Mouse (Mus musculus) heart, postnatal 25 days (tissue): ENCODE measurements around the gene Urad. TPM values are rescaled to one million over a fixed set of nuclear protein-coding genes. Genes with fewer than 3 reads are reported as not detected.

Experiments
- DNase-seq: peaks from one replicate; pipeline ENCODE4 v3.0.0; 2022; ENCODE audit warnings: low spot score
- intact Hi-C: fragments of 180-260 bp; cut with DNase I; formaldehyde crosslinking; loops from one replicate; pipeline ENCODE4 v1.15.1; 2025
- microRNA-seq: library from miRNA; unstranded; fragments of <30 nt; microRNA quantifications from one replicate; pipeline ENCODE4 v1.2.0, GENCODE M21; 2022
- total RNA-seq, 2 experiments: library from RNA; stranded (reverse); gene quantifications; 2 replicates each; pipeline ENCODE4 v1.2.3; 2021

The Urad gene
- total RNA-seq, 2 experiments from 2014 or later: not detected

DNA sequence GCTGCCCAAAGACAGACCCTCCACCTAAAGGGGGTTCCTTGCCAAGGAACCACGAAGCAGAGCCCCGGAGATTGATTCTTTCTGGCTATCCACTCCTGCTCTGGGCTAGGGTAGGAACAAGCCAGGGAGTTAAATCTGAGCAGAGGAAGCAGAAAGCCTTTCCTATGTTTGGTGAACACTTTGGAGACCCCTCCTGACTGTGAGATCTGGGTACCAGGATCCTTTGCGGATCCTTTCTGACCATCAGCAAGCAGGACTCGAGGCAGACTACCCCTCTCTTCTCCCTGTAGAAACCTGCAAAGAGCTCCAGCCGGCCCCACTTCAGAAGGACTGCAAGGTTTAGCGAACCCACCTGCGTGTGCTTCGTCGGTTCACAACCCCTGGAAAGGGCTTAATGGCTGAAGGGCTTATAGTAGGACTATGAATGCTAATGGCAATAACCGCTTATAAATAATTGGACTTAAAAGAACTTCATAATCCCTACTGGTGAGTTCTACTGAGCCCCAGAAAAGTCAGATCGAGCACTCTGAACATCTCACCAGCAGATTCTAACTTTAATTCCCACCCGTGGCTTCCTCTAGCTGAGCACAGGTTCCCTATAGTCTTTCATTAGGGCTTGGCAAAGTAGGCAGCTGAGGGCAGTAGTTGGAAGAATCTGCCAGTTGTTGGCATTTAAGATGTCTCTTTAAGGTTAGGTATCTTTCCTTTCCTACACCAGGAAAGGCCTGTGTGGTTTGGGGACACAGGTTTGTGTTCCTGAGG is 50.0 kb downstream of the Urad start:
- intact Hi-C loops: no loop called here

DNA sequence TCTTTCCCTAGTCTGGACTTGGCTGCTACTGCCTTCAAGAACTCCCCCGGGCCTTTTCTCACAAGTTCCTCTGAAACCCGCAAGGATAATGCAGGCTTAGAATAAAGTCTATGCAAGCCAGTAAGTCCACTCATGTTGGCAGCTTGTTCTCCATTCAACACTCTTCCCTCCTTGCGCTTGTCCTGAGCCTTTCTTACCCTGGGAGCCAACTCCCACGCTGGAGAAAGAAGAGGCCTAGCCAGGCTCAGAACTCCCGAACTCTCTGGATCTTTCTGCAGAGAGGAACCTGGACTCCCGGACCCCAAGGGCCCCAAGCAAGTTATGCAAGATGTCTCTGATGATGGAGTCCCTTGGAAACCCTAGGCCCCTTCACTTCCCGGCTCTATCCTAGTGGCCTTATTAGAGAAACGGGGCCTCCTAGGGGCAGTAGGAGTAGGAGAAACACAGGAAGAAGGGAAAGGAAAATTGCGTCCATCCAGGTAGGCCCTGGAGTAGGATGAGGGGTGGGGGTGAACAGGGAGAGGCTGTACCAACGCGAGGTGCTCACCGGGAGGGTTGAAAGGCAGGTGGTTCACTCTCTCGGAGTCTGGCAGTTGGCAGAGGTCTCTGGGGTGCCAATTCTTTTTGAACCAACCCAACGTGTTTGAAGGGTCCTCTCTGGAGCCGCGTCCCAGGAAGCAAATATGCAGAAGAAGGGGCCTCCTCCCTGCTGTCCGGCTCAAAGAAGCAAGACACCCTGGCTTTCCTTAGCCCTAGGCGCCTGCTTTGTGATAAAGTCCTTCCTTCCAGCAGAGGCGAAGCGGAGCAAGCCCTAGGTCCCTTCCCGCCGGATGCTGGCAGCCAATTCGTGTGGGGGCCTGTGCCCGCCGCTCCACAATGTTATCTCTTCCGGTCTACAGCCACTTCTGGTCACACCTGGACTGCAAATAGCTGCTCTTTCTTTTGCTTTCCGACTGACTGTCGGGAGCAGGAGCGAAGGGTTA is 51.3 kb downstream of the Urad start:
- intact Hi-C loops: no loop called here

More for the DNA sequence above, 50.0 kb downstream of the Urad start:
- no peak for DNase-seq

DNA sequence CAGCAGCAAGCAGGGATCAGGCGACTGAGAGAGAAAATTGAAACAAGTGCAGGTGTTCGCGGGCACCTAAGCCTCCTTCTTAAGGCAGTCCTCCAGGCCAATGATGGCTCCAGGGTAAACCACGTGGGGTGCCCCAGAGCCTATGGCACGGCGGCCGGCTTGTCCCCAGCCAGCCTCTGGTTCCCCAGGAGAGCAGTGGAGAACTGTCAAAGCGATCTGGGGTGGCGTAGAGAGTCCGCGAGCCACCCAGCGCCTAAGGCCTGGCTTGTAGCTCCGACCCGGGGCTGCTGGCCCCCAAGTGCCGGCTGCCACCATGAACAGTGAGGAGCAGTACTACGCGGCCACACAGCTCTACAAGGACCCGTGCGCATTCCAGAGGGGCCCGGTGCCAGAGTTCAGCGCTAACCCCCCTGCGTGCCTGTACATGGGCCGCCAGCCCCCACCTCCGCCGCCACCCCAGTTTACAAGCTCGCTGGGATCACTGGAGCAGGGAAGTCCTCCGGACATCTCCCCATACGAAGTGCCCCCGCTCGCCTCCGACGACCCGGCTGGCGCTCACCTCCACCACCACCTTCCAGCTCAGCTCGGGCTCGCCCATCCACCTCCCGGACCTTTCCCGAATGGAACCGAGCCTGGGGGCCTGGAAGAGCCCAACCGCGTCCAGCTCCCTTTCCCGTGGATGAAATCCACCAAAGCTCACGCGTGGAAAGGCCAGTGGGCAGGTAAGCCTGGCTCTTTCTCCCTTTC is 52.1 kb downstream of the Urad start, which contains the start of gene Pdx1:
Gene Pdx1, plus strand, starts transcription at position 34 of the 747 bp plus-strand sequence.
- no peak for DNase-seq
- intact Hi-C loops: no loop called here

More for the DNA sequence above, 51.3 kb downstream of the Urad start:
- no peak for DNase-seq

DNA sequence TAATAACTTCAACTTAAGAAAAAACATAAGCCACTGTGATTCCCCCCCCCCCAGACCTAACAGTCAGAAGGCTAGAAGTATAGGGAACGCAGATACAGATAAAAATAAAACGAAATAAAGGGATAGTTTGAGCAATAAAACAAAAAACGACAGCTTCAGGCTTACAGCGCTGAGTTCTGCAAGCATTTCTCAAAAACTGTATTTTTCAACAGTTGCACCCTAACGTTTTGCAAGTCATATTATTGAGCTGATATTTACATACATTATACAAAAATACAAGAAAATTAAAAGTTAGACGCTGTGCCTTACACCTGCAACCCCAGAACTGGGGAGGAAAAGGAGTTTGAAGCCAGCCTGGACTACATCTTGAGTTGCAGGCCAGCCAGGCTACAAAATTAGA is 52.9 kb downstream of the Urad start:
- intact Hi-C loops: no loop called here
- no peak for DNase-seq

DNA sequence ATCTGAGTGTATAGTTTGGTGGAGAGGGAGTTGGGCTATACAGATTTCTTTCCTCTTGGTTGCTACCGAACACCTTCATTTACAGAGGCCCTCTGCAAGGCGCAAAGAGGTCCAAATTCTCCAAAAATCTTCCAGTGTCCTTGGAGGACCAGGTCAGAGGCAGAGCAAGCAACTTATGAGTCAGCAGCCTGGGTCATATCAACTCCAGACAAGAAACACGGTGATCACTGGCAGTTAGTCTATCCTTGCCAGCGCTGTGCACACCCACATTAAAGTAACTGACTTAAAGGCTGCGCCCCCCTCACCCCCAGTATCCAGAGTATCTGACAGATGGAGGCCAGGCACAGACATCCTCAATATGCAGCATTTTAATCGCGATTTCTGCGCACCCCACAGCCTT is 53.5 kb downstream of the Urad start:
- no peak for DNase-seq
- intact Hi-C loops: no loop called here

DNA sequence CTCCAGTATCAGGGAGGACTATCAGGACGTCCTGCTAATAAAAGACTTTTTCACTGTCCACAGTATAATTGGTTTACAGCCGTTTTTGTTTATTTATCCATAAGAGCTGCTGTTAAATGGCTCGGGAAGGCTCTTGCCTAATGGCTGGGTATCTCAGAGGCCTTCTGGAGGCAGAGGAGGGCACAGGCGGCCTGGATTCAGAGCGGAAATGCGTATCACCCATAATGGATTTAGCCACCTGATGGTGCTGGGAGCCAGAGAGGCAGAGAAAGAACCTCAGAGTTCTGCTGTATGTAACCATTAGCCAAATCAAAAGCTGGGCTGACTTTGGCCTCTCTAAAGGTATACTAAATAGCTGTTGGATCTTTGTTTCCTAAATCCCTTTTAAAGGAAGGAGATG is 54.8 kb downstream of the Urad start:
- no peak for DNase-seq
- intact Hi-C loops: no loop called here

Small RNAs within 50 kb of the gene (microRNA-seq; reads per million reads assigned to microRNA genes)
- not detected for gene Mir7k

Other genes starting within 250 kb of the Urad start
- 10 to 100 TPM; 10.1 to 10.7 TPM for gene Lnx2, start 245.9 kb downstream of the Urad start, total RNA-seq
- 10 to 100 TPM; 73.2 to 73.8 TPM for gene Polr1d, start 245.4 kb downstream of the Urad start, total RNA-seq
- not detected for gene Gsx1, start 133.7 kb downstream of the Urad start, total RNA-seq
- gene Pdx1, start 52.5 kb downstream of the Urad start, total RNA-seq: not detected
- gene Cdx2, start 15.2 kb downstream of the Urad start, total RNA-seq: not detected
- under 1 TPM; 0.08 to 0.10 TPM for gene Flt3, start 78.0 kb upstream of the Urad start, total RNA-seq
- gene Pan3, start 107.7 kb upstream of the Urad start, total RNA-seq: 10 to 100 TPM; 29.5 to 34.1 TPM